Mouse (Mus musculus): ENCODE data around the gene Trim29. TPM values are rescaled to one million over a fixed set of nuclear protein-coding genes. Genes with fewer than 3 reads are reported as not detected.

Trim29 gene
- polyA plus RNA-seq, 1 experiment from 2014 or later, result 0.29 TPM

DNA sequence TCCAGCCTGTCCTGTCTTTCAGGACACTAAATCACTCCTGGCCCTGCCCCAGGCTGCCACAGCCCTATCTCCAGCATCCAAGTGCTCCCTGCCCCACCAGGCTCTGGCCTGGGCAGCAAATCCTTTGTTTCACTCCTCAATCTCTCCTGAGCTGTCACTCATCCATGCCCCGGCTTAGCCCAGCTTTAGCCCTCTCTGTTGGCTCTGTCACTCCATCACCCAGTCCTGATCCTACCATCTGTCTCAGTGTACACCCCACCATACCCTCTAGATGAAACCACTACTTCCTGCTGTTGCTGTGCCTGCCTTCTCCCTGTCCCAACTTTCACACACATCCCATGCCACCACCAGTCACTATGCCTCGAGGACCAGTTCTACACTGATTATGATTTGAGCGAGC is 73.8 kb downstream of the Trim29 start:
- Histone ChIP-seq H3K4me1 (replicated peaks) (no peaks in the 10 kb centered on the region), H3K4me2 (no peak overlapping the region), H3K27ac (ENCODE audit: poor library complexity, severe bottlenecking) (no peak overlapping the region), H3K27me3 (replicated peaks) (peaks cover 21% of the 10 kb centered on the region; the same call in 1 of the 2 replicates), H3K9me3 (replicated peaks) (no peaks in the 10 kb centered on the region), H3K4me3 (no peak overlapping the region), H3K36me3 (no peaks in the 10 kb centered on the region), H3K9ac (no peak overlapping the region)
- ATAC-seq (ENCODE audit: insufficient number of reproducible peaks, low FRiP score), result no peak
- 63% methylated on average over 3 of the region's 3 CpGs for WGBS

Other genes starting within 250 kb of the Trim29 start
- 13.3 and 13.9 TPM in 2 replicates for gene Arhgef12, start 203.6 kb upstream of the Trim29 start, polyA plus RNA-seq (2016; fragmentation: Nextera tagmentation; extraction: Ambion mirVana)
- 15.2 and 18.6 TPM in 2 replicates for gene Tmem136, start 194.3 kb upstream of the Trim29 start, polyA plus RNA-seq (2016; fragmentation: Nextera tagmentation; extraction: Ambion mirVana)
- gene Pou2f3, start 100.5 kb upstream of the Trim29 start, polyA plus RNA-seq (2016; fragmentation: Nextera tagmentation; extraction: Ambion mirVana), result not detected in 2 replicates
- gene Oaf, start 70.9 kb upstream of the Trim29 start, polyA plus RNA-seq (2016; fragmentation: Nextera tagmentation; extraction: Ambion mirVana), result 37.1 and 37.6 TPM in 2 replicates